Mouse (Mus musculus) frontal cortex, postnatal 14 days (tissue): ENCODE data around the gene Atad5.
"Not testable (repeated sequence)": the region's sequence is repeated elsewhere in the genome, so short reads cannot be mapped to it uniquely, and the experiment has no call there.

Experiments used
- DNase-seq, 2 experiments: peaks; one replicate each; pipeline ENCODE4 v3.0.0; 2022; ENCODE audit warnings: low spot score in 2 of 2

Gene Atad5

GRCm38 (mm10) chr11:80176911-80177895 lies 88.0 kb downstream of the Atad5 start:
- DNase-seq = no peak

DNA sequence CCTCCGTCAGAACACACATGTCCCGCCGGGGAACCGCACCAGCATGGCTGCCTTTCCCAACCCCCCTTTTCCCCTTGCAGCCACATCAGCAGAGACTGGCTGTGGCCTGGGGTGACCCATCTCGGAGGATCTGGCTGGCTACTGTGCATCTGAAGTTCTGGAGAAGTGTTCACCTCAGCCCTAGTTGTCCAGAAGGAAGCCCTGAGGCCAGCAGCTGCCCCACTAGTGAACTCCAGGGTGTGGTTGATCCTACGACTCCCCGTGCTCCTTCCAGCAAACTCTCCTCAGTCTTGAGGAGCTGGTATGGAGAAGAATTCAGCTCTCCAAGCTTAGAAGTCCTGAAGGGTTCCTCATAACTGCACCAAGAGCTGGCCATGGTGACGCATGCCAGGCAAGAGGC lies 89.1 kb downstream of the Atad5 start:
- DNase-seq = no peak

DNA sequence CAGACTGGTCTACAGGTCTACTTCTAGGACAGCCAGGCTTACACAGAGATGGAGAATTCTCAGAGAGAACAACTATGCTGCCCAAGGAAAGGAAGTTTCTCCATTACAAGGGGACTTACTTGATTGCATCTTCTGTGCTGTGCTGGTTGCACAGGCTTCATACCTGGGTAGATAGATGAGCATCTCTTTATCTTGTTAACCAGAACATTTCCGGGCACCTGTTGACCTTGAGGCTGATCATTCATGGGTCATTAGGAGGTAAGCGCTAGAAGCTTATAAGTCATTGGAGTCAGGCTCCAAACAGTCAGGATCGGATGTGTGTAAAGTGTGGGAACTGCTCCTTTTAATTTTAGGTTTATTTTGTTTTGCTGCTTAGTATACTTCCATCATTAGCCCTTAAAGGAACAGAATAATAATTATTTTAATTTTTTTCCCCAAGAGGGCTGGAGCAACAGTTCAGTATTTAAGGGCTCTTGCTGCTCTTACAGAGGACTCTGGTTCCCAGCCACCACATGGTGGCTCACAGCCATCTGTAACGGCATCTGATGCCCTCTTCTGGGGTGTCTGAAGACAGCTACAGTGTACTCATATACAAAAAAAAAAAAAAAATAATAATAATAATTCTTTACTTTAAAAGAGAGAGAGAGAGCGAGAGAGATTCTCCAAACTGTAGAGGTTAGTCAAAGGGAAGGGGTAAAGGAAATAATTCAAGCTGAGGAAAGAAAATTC lies 92.0 kb downstream of the Atad5 start:
- no peak for DNase-seq

DNA sequence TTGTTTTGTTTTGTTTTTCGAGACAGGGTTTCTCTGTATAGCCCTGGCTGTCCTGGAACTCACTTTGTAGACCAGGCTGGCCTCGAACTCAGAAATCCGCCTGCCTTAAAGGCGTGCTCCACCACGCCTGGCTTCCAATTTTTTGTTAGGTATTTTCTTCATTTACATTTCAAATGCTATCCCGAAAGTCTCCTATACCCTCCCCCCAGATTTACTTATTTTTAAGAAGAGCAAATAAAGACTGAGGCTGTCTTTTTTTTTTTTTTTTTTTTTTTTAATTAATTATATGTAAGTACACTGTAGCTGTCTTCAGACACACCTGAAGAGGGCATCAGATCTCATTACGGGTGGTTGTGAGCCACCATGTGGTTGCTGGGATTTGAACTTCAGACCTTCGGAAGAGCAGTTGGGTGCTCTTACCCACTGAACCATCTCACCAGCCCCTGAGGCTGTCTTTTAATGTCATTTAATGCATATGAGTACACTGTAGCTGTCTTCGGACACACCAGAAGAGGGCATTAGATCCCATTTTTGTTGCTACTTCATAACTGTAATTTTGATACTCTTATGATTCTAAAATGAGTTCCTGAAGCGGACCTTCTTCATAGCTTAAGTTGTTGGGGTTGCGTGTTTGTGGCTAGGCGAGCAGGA lies 94.0 kb downstream of the Atad5 start:
- DNase-seq = not testable (repeated sequence)

- DNase-seq = peak; percentile 60 to 76
Observed at GRCm38 (mm10) chr11:80183705-80184255, 94.6 kb downstream of the Atad5 start, which contains the start of gene Rnf135. Gene Rnf135 (plus strand): TSS chr11:80183851.

DNA sequence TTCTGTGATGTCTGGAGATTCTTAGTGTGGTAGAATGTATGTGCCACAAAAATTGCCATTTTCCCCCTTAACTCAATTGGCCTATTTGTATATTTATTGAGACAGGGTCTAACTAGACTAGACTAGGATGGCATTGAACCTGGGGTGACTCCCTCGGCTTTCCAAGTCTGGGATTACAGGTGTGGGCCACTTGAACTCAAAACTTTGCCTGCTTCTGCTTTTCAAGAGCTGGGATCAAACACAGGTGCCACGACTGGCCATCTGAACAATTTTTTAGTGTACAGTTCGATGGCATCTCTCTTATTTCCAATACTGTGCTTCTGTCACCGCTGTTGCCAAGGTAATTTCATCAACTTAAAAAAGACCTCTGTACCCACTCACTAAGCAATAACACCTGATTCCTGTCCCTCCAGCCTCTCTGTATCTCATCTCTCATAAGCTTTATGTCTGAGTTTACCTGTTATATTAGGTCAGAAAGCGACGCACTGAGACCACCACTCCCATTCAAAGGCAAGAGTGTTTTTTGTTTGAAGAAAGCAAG lies 95.4 kb downstream of the Atad5 start:
- DNase-seq = no peak
